Mouse (Mus musculus): Measurements from ENCODE around the gene Ces2e. TPM values are rescaled to one million over a fixed set of nuclear protein-coding genes. Genes with fewer than 3 reads are reported as not detected.

Gene Ces2e
- not detected for total RNA-seq (2023)

DNA sequence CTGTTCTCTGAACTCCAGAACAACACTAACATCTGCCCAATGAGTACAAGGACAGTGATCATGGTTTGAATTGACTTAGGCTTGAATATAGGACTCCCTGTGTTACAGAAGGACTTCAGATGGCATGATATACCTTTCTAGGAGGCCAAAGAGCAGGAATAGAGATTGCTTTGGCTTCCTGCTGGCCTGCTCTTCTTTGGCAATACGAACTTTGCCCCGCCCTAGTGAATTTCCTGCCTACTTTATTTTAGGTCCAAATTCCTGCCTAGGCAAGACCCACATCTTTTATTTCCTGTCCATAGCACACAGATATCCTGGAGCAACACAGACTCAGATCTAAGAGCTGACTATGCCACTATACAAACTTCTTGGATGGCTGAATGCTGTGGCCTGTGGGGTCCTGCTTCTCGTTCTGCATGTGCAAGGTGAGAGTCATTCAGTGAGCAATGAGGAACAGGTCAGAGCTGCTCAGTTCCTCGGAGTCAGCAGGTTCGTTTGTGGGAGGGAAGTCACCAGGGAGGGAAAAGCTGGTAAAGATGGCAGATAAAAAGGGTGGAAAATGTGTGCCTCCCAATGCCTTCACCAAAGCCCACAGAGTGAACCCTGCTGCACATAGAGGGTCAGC lies at the start of gene Ces2e:
Gene Ces2e, plus strand, starts transcription at position 289 of the 625 bp plus-strand sequence.

DNA sequence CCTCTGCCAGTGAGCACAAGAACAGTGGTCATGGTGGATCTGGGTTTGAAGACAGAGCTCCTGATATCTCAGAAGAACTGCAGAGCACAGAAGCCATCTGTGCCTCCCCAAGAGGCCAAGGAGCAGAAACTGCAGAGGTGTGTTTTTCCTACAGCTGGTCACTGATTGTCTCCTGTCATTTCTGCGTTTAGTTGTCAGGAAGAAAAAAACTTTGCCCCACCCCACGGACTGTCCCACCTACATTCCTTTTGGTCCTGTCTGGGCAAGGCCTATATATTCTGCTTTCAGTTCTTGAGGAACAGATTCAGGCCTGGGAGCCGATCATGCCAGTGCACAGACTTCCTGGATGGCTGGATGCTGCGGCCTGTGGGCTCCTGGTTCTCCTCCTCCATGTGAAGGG lies 21.0 kb downstream of the Ces2e start, which contains the start of gene Ces2f:
Gene Ces2f, plus strand, starts transcription at position 301 of the 400 bp plus-strand sequence.

DNA sequence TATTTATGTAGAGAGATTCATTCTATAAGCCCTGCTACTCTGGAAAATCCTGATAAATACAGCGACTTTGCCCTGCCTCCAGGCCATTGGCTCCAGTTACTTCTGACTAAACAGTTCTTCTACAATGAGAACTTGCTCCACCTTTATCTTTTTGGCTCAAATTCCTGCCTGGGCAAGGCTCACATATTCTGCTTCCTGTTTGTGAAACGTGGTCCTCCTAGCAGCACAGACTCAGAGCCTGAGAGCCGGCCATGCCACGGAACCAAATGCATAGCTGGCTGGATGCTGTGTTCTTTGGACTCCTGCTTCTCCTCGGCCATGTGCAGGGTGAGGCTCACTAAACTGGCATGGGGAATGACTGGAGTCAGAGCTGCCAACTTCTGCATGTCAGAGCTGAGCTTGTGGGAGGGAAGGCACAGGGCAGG lies 35.5 kb downstream of the Ces2e start, which contains the start of gene Ces2g:
Gene Ces2g, plus strand, starts transcription at position 182 of the 425 bp plus-strand sequence.

Other genes starting within 250 kb of the Ces2e start
- not detected for gene Ces2a, start 192.3 kb upstream of the Ces2e start, total RNA-seq (2023)
- gene Ces2b, start 94.7 kb upstream of the Ces2e start, total RNA-seq (2023): not detected
- not detected for gene Ces2c, start 79.2 kb upstream of the Ces2e start, total RNA-seq (2023)
- gene Ces2f, start 21.1 kb downstream of the Ces2e start, total RNA-seq (2023): under 1 TPM in 1 of 2 experiments, not detected in 1; 0.07 TPM
- gene Ces2g, start 35.5 kb downstream of the Ces2e start, total RNA-seq (2023): 10 to 100 TPM in 1 of 2 experiments, 1 to 10 TPM in 1; 4.2 to 16.1 TPM
- gene Ces2h, start 74.6 kb downstream of the Ces2e start, total RNA-seq (2023): not detected
- not detected for gene Ces3a, start 122.3 kb downstream of the Ces2e start, total RNA-seq (2023)
- gene Ces3b, start 157.5 kb downstream of the Ces2e start, total RNA-seq (2023): not detected
- not detected for gene Ces4a, start 205.5 kb downstream of the Ces2e start, total RNA-seq (2023)
- 10 to 100 TPM; 75.2 to 82.3 TPM for gene Cbfb, start 244.4 kb downstream of the Ces2e start, total RNA-seq (2023)